In the genomic region with DNA sequence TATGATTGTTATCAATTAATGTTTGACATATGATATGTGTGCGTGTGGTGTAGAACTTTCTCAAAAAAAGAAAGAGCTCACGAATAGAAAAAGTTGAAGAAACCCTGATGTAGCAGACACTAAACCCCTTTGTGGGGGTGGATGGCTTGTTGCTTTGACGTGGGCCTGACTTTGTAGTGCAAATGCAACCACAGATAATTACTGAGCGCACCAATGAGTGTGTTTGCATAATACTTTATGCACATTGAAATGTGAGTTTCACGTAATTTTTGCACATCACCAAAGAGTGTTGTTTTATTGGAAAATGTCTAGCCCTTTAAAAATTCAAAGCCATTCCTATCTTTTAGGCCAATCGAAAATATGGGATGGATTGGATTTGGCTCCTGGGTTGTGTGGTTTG, we compare ENCODE assay signal across 24 mouse cellular contexts. TPM values are rescaled to one million over a fixed set of nuclear protein-coding genes. Genes with fewer than 3 reads are reported as not detected.
DNase-seq lines count a peak whose midpoint lies in the region; ATAC-seq lines count a peak whose summit lies in the region.
"Had no signal": no experiment of that assay in that cellular context is flagged by ENCODE, and none has a peak within 500 bp of the region (broad histone marks: within the 10 kb centered on the region; RNA-seq: fewer than 3 reads in every experiment).

No protein-coding gene starts in this region.

- no peak overlapping the region for H3K9ac ChIP-seq in midbrain, embryonic 11.5 days (ENCODE audit: low read length)
- no peak overlapping the region for H3K9ac ChIP-seq in midbrain, embryonic 13.5 days (replicated peaks)
- H3K9ac ChIP-seq in kidney, embryonic 15.5 days: no peak overlapping the region
- H3K9ac ChIP-seq: forebrain, embryonic 13.5 days; heart, embryonic 12.5 days; heart, embryonic 15.5 days; hindbrain, embryonic 13.5 days had no signal

- no peaks in the 10 kb centered on the region for H3K27me3 ChIP-seq in midbrain, embryonic 11.5 days (ENCODE audit: control insufficient read depth, insufficient read depth, low read length)
- H3K27me3 ChIP-seq in midbrain, embryonic 13.5 days: no peaks in the 10 kb centered on the region
- H3K27me3 ChIP-seq in kidney, embryonic 15.5 days: no peaks in the 10 kb centered on the region
- H3K27me3 ChIP-seq: forebrain, embryonic 13.5 days; heart, embryonic 12.5 days; heart, embryonic 15.5 days; hindbrain, embryonic 13.5 days had no signal

- no peak for ATAC-seq in midbrain, embryonic 11.5 days (ENCODE audit: low FRiP score)
- no peak for ATAC-seq in midbrain, embryonic 13.5 days
- ATAC-seq in CD4-positive, CD25-positive, alpha-beta regulatory T cell, adult 4 months: peak; percentile 64
- ATAC-seq in inflammation-experienced regulatory T-cells, adult 6 months: peak; percentile 72
- no peak for ATAC-seq in kidney, embryonic 15.5 days (replicated peaks; ENCODE audit: low FRiP score)
- ATAC-seq: forebrain, embryonic 13.5 days; forebrain, embryonic 16.5 days; hindbrain, embryonic 16.5 days had no signal

- no peaks in the 10 kb centered on the region for H3K36me3 ChIP-seq in midbrain, embryonic 11.5 days (ENCODE audit: control insufficient read depth, insufficient read depth, low read length)
- no peaks in the 10 kb centered on the region for H3K36me3 ChIP-seq in midbrain, embryonic 13.5 days
- no peaks in the 10 kb centered on the region for H3K36me3 ChIP-seq in kidney, embryonic 15.5 days
- H3K36me3 ChIP-seq: forebrain, embryonic 10.5 days; heart, embryonic 12.5 days; heart, embryonic 15.5 days; hindbrain, embryonic 10.5 days; hindbrain, embryonic 13.5 days had no signal

- H3K27ac ChIP-seq in midbrain, embryonic 11.5 days (ENCODE audit: low read depth, low read length): no peak overlapping the region
- no peak overlapping the region for H3K27ac ChIP-seq in midbrain, embryonic 13.5 days
- H3K27ac ChIP-seq in kidney, embryonic 15.5 days: no peak overlapping the region
- H3K27ac ChIP-seq: forebrain, embryonic 10.5 days; forebrain, embryonic 13.5 days; gastrocnemius, adult 2 months; heart, embryonic 15.5 days; hindbrain, embryonic 10.5 days; hindbrain, embryonic 13.5 days had no signal

- no peak overlapping the region for H3K4me3 ChIP-seq in midbrain, embryonic 11.5 days (ENCODE audit: low read depth, low read length)
- no peak overlapping the region for H3K4me3 ChIP-seq in midbrain, embryonic 13.5 days (replicated peaks)
- H3K4me3 ChIP-seq in kidney, embryonic 15.5 days (replicated peaks): no peak overlapping the region
- H3K4me3 ChIP-seq: forebrain, embryonic 10.5 days; forebrain, embryonic 13.5 days; gastrocnemius, adult 2 months; heart, embryonic 12.5 days; heart, embryonic 15.5 days; hindbrain, embryonic 10.5 days; hindbrain, embryonic 13.5 days had no signal

- H3K9me3 ChIP-seq in midbrain, embryonic 11.5 days (ENCODE audit: control insufficient read depth, low read length): no peaks in the 10 kb centered on the region
- no peaks in the 10 kb centered on the region for H3K9me3 ChIP-seq in midbrain, embryonic 13.5 days
- no peaks in the 10 kb centered on the region for H3K9me3 ChIP-seq in kidney, embryonic 15.5 days (replicated peaks)
- H3K9me3 ChIP-seq: forebrain, embryonic 10.5 days; forebrain, embryonic 13.5 days; heart, embryonic 12.5 days; heart, embryonic 15.5 days; hindbrain, embryonic 10.5 days; hindbrain, embryonic 13.5 days had no signal

- H3K4me2 ChIP-seq in midbrain, embryonic 11.5 days: no peak overlapping the region
- no peak overlapping the region for H3K4me2 ChIP-seq in midbrain, embryonic 13.5 days (replicated peaks)
- H3K4me2 ChIP-seq in kidney, embryonic 15.5 days: no peak overlapping the region
- H3K4me2 ChIP-seq: forebrain, embryonic 13.5 days; heart, embryonic 12.5 days; heart, embryonic 15.5 days; hindbrain, embryonic 13.5 days had no signal

- H3K4me1 ChIP-seq in midbrain, embryonic 11.5 days (ENCODE audit: control insufficient read depth, insufficient read depth, low read length): peaks cover 6% of the 10 kb centered on the region; the same call in 1 of the 2 replicates
- H3K4me1 ChIP-seq in midbrain, embryonic 13.5 days (replicated peaks): peaks cover 17% of the 10 kb centered on the region
- H3K4me1 ChIP-seq in kidney, embryonic 15.5 days: peaks cover 16% of the 10 kb centered on the region

- WGBS in midbrain, embryonic 11.5 days: 90% methylated on average over 6 of the region's 6 CpGs
- 82% methylated on average over 6 of the region's 6 CpGs for WGBS in midbrain, embryonic 13.5 days
- WGBS in kidney, embryonic 15.5 days: 87% methylated on average over 6 of the region's 6 CpGs

- peak; percentile 71 for DNase-seq in midbrain, embryonic 11.5 days (ENCODE audit: low spot score, missing footprints)
- DNase-seq in layer of hippocampus, postnatal 14 days (ENCODE audit: low spot score in 2 of 2): no peak
- DNase-seq: adrenal gland, postnatal 10 days; adrenal gland, postnatal 36 days; cerebellum, adult 18-20 months; cerebellum, adult 9-10 months; cerebellum, postnatal 14 days; gastrocnemius, adult 2 months; gastrocnemius, postnatal 25 days; heart, adult 18-20 months; heart, postnatal 10 days; heart, postnatal 36 days had no signal

RNA-seq across cellular contexts. Expression of a gene that starts 51.7 kb away (rescaled TPM):
- 56.7 and 59.0 TPM in 2 replicates for polyA plus RNA-seq in midbrain, embryonic 11.5 days (2014; fragmentation: Nextera tagmentation; extraction: Ambion mirVana)
- 41.2 and 46.1 TPM in 2 replicates for polyA plus RNA-seq in midbrain, embryonic 13.5 days (2015; fragmentation: Nextera tagmentation; extraction: Ambion mirVana)
- 1 to 10 TPM; 7.6 to 7.8 TPM for polyA plus RNA-seq in CD4-positive, CD25-positive, alpha-beta regulatory T cell, adult 4 months (2017; shearing (Covaris generic))
- 10 to 100 TPM in 1 of 3 experiments, 1 to 10 TPM in 2; 4.5 to 10.9 (median 4.7) TPM for polyA plus RNA-seq in inflammation-experienced regulatory T-cells, adult 6 months (2017; shearing (Covaris generic))
- 10 to 100 TPM; 11.0 to 13.1 TPM for total RNA-seq in layer of hippocampus, postnatal 14 days (2021)
- 29.3 and 29.8 TPM in 2 replicates for polyA plus RNA-seq in kidney, embryonic 15.5 days (2015; fragmentation: Nextera tagmentation; extraction: Ambion mirVana)

Comparison
In these comparisons a context has a peak if more than half of its experiments do, and no peak if none do; other contexts are left out.
1. ATAC-seq: peak in CD4-positive, CD25-positive, alpha-beta regulatory T cell, adult 4 months (single experiment) and inflammation-experienced regulatory T-cells, adult 6 months (single experiment); none in midbrain, embryonic 11.5 days (single experiment), midbrain, embryonic 13.5 days (single experiment) and kidney, embryonic 15.5 days (single experiment).